Mouse (Mus musculus): ENCODE data around the gene Tfcp2.

The Tfcp2 gene

DNA sequence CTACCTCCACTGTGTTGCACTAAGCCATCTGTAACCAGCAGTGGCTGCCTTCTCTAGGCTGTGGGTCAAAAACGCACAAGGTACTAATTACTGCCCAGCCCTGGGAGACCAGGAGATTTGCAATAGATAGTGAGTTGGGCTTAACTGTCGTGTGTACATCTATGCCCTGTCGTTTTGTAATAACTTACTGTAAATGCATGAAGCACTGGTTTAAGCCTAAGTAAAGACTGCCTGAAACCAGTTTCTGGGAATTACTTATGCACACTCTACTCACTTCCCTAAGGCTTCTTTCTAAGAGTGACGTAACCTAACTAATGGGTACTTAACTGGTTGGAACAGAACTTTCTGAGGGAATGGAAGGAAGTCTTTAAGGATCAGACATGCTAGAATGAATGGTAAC, 72.9 kb downstream of the Tfcp2 start:
- no peak for DNase-seq

DNA sequence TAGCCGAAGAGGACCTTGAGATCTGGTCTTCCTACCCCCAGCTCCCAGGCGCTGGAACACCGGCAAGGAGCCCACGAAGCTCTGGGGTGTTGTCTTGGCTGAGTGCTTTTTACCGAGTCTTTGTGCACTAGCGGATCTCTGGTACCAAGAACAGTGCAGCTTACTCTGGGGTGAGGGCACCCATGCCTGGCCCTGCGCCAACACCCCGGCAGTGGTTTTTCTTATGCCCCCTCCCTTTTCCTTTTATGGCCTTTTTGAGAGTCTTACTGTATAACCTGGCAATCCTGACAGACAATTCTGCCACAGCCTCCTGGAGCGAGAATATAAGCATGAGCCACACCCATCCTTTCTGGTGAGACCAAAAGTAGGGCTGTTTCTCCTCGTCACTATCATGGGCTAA, 73.5 kb downstream of the Tfcp2 start:
- no peak for DNase-seq

DNA sequence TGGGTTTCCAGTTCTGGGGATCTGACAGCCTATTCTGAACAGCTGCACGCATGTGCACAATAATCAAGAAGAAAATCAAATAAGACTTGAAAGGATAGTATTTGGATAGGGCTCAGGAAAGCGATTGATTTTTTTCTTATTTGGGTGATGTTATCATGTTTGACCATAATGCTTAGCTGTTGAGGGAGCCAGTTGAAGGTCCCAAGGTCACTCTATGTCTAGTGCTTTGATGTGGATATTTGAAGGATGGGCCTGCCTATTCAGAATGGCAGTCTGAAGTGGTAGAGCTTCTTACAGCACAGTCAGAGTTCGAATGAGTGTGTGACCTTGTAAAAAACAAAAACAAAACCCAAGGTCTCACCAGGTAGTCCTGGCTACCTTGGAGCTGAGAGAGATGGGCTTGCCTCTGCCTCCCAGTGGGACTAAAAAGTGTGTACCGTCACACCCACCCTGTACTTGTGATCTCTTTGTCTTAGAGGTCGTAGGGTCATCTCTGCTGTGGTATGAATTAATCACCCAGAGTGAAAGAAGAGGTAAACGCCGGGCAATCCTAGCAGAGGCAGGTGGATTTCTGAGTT, 77.8 kb downstream of the Tfcp2 start:
- no peak for DNase-seq

DNA sequence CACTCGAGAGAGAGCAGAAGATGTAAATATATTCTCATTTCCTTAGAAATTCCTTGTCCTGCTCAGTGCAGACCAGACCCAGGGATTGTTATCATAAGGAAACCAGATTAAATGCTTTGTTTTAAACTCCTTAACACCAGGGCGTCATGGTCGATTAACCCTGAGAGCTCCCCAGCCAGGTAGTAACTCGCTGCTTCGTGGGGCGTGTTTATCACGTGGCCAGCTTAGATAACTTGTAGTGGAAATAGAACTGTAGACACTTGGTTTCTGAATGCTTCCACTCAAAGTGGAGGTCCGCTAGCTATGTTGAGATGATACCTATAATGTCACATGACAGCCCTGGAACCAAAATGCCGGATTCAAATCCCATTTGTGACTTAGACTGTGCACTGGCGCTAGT, 81.8 kb downstream of the Tfcp2 start:
- DNase-seq, result no peak

DNA sequence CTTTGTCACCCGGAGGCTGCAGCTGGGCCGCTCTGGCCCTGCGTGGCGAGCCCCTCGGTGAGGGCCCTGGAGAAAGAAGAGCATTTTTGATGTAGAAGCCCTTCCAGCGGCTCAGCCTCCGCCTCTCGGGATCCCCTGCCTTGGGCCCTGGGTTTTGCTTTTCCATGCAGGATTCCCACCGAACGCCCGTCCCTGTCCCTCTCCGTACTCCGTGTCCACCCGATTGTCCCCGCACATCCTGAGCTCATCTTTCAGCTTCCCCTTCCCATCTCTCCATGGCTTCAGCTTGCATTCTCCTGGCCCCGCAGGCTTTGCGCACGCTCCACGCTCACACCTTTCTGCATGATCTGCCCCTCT, 82.6 kb downstream of the Tfcp2 start:
- no peak for DNase-seq

DNA sequence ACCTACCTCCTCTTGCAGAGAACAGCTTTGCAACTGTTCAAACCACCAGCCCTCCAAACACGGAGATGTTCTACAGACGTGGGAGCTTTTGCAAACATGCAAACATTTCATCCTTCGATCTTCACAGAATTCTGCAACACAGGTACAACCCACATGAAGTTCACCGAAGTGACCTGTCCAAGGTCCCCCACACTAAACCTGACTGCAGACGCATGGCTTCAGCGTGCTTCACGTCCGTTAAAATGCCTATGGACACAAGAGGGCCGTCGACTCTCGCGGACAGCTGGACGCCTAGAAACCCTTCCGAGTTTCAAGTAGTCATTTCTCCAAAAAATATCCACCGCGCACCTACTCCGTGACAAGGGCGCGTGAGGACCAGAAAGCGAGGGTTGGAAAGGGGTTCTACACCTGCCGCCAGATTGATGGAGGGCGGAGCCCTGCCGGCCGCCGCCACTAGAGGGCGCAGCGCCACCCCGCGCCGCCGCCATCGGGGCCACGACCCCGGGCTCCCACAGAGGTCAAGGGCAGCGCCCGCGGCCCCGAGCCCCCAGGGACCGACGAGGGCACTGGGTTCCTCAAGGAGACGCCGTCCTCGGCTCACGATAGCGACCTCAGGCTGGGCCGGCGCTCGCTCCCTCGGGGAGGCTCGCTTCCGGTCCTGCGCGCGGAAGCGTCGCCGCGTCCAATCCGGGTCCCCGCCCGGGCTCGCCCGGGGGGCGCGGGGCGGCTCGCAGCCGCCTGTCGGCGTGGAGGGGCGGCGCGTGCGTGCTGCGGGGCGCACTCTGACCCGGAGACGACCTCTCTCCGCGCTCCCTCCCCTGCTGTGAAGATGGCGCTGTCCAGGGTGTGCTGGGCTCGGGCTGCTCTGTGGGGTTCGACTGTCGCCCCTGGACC, 83.3 kb downstream of the Tfcp2 start, which contains the start of gene Letmd1:
TSS of gene Letmd1 (plus strand) at position 729 of the 894 bp plus-strand sequence.
- peak; percentile 89 for DNase-seq

DNA sequence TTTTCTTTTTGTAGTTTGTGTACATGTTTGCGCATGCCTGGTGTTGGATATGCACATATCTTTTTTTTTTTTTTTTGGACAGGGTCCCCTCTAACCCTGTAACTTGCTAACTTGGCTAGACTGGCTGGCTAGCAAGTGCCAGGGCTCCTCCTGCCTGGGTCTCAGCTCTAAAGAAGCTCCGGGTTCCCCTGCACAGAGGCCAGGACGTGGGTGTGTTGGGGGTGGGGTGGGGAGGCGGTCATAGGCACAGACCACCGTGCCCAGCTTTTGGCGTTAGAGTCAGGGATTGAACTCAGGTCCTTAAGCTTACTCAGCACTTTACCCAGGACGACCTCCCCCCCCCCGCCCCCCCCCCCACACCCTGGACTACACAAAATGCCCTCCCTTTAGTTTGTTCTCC, 84.1 kb downstream of the Tfcp2 start:
- no peak for DNase-seq

DNA sequence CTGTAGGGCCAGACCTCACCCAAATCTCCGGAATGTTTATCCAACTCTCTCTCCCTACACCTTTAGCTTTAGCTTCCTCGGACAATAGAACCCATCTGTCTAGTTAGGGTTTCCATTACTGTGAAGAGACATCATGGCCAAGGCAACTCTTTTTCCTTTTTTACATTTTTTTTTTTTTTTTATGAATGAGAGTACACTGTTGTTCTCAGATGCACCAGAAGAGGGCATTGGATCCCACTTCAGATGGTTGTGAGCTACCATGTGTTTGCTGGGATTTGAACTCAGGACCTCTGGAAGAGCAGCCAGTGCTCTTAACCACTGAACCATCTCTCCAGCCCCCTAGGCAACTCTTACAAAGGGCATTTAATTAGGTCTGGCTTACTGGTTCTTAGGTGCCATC, 86.4 kb downstream of the Tfcp2 start:
- DNase-seq, result no peak

DNA sequence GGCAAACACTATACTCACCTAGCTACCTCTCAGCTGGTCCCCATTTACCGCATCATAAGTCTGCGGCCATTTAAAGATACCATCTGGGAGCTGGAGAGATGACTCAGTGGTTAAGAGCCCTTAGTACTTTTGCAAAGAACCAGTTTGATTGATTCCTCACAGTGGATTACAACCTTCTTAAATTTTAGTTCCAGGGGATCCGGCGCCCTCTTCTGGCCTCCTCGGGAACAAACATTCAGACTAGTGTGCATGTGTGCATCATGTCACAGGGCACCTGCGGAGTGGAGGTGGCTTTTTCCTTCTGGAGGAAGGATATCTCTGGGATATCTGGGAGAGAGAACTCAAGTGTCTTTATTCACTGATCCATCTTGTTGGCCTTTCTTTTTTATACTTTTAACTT, 88.1 kb downstream of the Tfcp2 start:
- peak; percentile 89 for DNase-seq

DNA sequence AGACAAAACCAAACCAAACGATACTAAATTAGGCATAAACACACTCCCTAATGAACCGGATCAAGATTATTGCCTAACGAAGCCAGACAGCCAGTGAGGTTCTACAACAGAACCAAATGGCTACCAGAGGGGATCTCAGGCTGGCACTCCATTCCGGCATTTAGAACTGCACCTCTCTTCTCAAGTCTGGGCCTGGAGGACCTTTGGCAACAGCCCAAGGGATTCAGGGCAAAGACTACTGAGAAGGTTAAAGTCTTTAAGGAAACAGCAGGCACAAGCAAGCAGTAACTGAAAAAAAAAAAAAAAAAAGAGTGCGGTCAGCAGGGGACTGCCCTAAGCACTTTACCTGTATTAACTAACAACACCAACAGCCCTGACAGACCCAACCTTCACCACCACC, 89.7 kb downstream of the Tfcp2 start:
- no peak for DNase-seq

DNA sequence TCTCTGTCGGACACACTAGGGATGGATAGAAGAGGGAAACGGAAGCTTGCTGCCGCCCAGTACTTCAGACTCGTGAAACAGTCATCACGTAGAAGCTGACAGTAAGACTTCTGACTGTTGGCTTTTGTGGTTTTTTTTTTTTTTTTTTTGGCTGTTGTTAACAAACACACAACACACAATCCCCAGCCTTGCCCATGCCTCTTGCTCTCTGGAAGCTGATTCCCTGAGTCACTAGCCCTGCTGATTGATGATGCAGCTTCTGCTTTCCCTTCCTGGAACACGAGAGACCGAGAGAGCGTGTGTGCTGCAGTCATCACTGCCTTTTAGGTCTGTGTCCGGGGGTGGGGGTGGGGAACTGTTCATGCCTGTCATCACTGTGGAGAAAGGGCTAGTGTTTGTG, 90.2 kb downstream of the Tfcp2 start:
- no peak for DNase-seq

DNA sequence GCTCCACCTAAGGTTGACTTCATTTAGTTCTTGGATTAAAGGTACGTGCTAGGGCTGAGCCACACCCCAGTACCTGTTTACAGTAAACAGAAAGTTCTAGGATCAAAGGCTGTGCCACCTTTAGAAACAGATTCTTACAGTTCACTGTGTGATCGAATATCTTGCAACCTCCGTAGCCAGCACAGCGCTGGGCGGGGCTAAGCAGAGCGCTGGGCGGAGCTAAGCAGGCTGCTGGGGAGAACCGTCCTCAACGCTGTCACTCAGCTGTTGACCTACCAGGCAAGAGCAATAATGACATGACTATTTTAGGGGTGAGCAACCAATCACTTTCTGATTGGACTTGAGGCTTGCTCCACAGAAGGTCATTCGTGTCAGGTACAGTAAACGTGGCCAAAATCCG, 90.9 kb downstream of the Tfcp2 start:
- DNase-seq, result peak; percentile 68

DNA sequence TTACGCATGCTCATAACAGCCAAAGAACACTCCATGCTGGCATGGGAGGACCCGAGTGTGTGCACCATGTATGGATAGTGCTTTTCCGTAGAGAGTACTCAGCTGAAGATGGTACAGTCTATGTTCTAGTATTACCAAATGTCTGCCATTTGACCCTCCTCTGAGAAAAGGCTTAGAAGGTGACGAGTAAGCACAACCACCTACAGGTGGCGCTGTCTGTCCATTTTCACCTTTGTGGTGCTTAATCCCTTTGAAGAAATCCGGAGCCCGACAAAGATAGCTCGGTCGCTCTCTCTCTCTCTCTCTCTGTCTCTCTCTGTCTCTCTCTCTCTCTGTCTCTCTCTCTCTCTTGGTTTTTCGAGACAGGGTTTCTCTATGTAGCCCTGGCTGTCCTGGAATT, 93.8 kb downstream of the Tfcp2 start:
- peak; percentile 78 for DNase-seq

DNA sequence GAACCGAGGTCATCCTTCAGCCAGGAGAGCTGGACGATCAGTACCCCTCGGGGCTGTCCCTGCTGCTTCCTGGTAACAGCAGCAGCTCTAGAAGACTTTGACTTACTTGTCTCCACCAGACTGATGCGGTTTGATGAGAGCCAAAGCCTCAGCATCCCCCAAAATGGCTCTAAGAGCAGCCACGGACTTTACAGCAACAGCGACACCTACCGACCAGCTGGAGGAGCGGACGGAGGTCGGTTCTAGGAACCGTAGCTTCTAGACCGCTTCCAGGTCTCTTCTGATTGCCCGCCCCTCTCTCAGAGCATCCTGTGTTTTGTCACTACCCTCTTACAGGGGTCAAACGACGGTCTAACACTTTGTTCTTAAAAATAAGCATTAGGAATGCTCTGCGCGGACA, 94.5 kb downstream of the Tfcp2 start:
- DNase-seq, result peak; percentile 74

DNA sequence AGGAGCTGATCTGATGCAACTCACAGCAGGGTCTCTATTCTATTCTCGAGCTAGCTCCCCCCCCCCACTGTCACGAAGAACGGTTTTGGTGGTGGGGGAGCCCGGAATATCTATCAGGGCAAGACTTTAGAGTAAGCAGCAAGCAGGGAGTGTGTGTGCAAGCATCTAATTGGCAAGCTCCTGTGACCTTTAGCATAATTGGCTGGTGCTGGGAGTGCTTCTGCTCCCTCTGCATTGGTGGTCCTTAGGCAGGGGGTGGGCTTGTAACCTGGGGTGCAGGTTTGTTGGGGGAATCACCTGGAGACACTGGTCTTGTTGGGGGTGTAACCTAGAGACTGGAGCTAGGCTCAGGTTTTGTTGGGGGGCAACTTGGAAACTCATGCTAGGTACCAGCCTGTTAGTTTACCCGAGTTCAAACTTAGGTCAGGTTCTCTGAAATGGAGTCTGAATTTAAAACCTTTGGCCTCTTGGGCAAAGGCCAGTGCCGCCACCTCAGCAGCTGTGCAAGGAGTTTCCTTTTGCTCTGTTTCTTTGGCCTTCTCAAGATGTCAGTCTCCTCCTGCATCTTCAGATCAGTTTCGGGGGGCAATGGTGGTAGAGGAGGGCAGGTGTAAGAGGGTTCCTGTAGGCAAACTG, 95.3 kb downstream of the Tfcp2 start:
- no peak for DNase-seq

DNA sequence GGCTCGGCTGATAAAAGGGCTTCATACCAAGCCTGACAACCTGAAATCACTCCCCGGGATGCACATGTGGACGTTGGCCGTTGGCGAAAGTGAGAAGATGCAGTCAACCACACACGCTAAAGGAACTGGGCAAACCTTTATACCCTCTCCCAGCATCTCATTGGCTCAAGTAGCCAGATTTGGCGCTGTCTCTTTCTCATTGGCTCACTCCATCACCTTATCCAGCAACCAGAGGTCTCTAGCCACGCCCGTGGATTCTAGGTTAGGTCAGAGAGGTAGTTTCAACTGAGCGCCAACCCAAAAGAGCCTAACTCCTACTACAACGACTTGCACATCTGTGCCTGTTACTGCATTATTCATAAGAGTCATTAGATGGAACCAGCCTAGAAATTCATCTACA, 99.3 kb downstream of the Tfcp2 start:
- DNase-seq, result no peak

DNA sequence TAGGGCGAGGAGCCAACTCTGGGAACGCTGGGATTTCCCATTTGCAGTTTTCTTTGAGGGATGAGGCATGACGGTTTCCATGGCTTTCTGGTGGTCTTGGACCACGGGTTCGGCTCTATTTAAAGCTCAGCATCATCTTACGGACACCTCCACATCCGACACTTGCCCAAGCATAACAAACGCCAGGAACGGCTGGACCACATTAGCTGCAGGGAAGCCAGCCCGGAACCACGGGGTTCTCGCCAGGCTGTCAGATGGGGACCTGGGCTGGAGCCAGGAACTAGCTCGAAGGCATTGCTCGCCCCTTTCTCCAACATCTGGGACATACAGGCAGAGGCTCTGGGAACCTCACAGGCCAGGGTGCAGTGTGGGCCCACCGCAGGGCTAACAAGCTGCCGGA, 100.6 kb downstream of the Tfcp2 start:
- DNase-seq, result peak; percentile 46

DNA sequence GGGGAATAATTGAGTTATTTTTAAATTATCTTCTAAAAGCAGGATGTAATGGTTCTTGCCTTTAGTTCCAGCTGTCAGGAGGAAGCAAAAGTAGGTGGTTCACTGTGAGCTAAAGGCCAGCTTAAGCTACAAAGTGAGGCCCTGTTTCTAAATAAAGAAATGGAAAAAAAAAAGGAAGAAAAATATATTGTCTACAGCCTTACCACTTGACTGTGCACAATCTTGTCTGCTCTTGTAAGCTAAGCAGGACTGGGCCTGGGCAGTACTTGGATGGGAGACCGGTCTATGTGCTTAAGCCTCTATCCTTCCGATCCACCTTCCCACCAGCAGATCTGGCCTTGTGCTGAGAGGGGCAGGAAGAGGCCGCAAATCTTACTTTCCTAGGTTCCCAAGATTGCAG, 102.3 kb downstream of the Tfcp2 start:
- no peak for DNase-seq

DNA sequence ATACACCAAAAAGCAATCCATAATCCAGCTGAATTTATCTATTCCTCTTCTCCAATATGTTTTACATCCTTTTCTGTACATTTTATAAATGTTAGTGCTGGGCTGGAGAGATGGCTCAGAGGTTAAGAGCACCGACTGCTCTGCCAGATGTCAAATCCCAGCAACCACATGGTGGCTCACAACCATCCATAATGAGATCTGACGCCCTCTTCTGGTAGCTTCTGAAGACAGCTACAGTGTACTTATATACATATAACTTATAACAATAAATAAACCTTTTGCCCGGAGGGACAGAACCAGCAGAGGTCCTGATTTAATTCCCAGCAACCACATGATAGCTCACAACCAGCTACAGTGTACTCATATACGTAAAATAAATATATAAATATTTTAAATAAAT, 103.2 kb downstream of the Tfcp2 start:
- DNase-seq, result no peak

All from lung, postnatal 36 days (tissue).